ENCODE assay signal across 17 mouse cellular contexts in the genomic region with DNA sequence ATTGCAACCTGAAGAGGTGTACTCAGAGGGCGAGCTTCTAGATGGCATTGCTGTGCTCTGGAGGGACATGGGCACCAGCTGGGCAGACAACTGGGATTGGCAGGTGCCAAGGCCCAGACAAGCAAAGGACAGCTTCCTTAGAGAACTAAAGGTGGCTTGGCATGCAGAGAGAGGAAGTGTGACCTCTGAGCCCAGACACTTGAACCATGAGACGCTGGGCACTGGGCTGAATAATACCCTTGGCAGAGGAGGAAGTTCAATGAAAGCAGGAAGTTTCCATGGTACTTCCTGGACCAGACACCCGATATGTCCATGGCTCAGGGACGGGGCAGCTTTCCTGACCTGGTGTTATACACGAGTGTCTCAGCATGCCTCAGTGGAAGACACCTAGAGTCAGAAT. TPM values are rescaled to one million over a fixed set of nuclear protein-coding genes. Genes with fewer than 3 reads are reported as not detected.
A peak's percentile ranks its signal among the peaks of the same experiment; 100 is the strongest.
DNase-seq lines count a peak whose midpoint lies in the region; ATAC-seq lines count a peak whose summit lies in the region.
"Had no signal": no experiment of that assay in that cellular context is flagged by ENCODE, and none has a peak within 500 bp of the region (broad histone marks: within the 10 kb centered on the region; RNA-seq: fewer than 3 reads in every experiment).

No protein-coding gene starts in this region.

- no peak for ATAC-seq in liver, embryonic 13.5 days (ENCODE audit: low read depth)
- ATAC-seq in liver, embryonic 12.5 days: no peak
- ATAC-seq in megakaryocyte, adult 5-6 weeks (ENCODE audit: poor library complexity, severe bottlenecking): peak; percentile 53
- ATAC-seq in cerebellum, adult (ENCODE audit: insufficient number of reproducible peaks, low FRiP score, low TSS enrichment): no peak
- ATAC-seq: forebrain, postnatal 0 days; intestine, postnatal 0 days had no signal

- 27% methylated on average over 5 of the region's 5 CpGs for WGBS in liver, embryonic 13.5 days (ENCODE audit: insufficient replicate concordance)
- 30% methylated on average over 5 of the region's 5 CpGs for WGBS in liver, embryonic 12.5 days (ENCODE audit: insufficient replicate concordance)

- peaks cover 52% of the 10 kb centered on the region for H3K27me3 ChIP-seq in liver, embryonic 13.5 days
- H3K27me3 ChIP-seq in liver, embryonic 12.5 days (replicated peaks): peaks cover 73% of the 10 kb centered on the region
- H3K27me3 ChIP-seq: limb, embryonic 13.5 days had no signal

- H3K4me3 ChIP-seq in liver, embryonic 13.5 days (replicated peaks): no peak overlapping the region
- H3K4me3 ChIP-seq in liver, embryonic 12.5 days: no peak overlapping the region
- H3K4me3 ChIP-seq: hindbrain, embryonic 13.5 days; limb, embryonic 13.5 days had no signal

- peak; percentile 96 for DNase-seq in heart, adult 11 months
- no peak for DNase-seq in heart, postnatal 25 days (ENCODE audit: low spot score)
- DNase-seq in liver, embryonic 13.5 days: no peak
- peak; percentile 40 to 44 for DNase-seq in B cell, adult 2 months
- no peak for DNase-seq in left cerebral cortex, postnatal 36 days (ENCODE audit: low spot score in 2 of 2)
- DNase-seq: cerebellum, adult 9-10 months; forebrain, postnatal 0 days; gastrocnemius, postnatal 25 days; thymus, postnatal 36 days had no signal

- H3K9ac ChIP-seq in liver, embryonic 13.5 days: no peak overlapping the region
- no peak overlapping the region for H3K9ac ChIP-seq in liver, embryonic 12.5 days
- H3K9ac ChIP-seq: forebrain, postnatal 0 days; hindbrain, embryonic 13.5 days; limb, embryonic 13.5 days had no signal

- H3K4me2 ChIP-seq in liver, embryonic 13.5 days: no peak overlapping the region
- H3K4me2 ChIP-seq in liver, embryonic 12.5 days: no peak overlapping the region
- H3K4me2 ChIP-seq: hindbrain, embryonic 13.5 days; limb, embryonic 13.5 days had no signal

- H3K9me3 ChIP-seq in liver, embryonic 13.5 days (replicated peaks): no peaks in the 10 kb centered on the region
- H3K9me3 ChIP-seq in liver, embryonic 12.5 days (replicated peaks): no peaks in the 10 kb centered on the region
- H3K9me3 ChIP-seq: limb, embryonic 13.5 days had no signal

- peaks cover 47% of the 10 kb centered on the region for H3K4me1 ChIP-seq in liver, embryonic 13.5 days (replicated peaks)
- peaks cover 49% of the 10 kb centered on the region for H3K4me1 ChIP-seq in liver, embryonic 12.5 days

- intact Hi-C loops in heart, postnatal 25 days (cut with DNase I): no loop called here
- intact Hi-C loops in left cerebral cortex, postnatal 36 days (cut with DNase I): no loop called here

- no peaks in the 10 kb centered on the region for H3K36me3 ChIP-seq in liver, embryonic 13.5 days
- H3K36me3 ChIP-seq in liver, embryonic 12.5 days: no peaks in the 10 kb centered on the region
- H3K36me3 ChIP-seq: hindbrain, embryonic 13.5 days; limb, embryonic 13.5 days had no signal

- H3K27ac ChIP-seq in liver, embryonic 13.5 days: peak overlapping the region; percentile 69
- H3K27ac ChIP-seq in liver, embryonic 12.5 days: no peak overlapping the region; the same call in 1 of the 2 replicates
- H3K27ac ChIP-seq: hindbrain, embryonic 13.5 days; limb, embryonic 13.5 days; stomach, postnatal 0 days had no signal

RNA-seq across cellular contexts. Expression of gene Tgm2, which starts 28.2 kb away (rescaled TPM):
- 100 to 1,000 TPM; 238 to 253 TPM for total RNA-seq in heart, postnatal 25 days (2021)
- 63.8 and 68.2 TPM in 2 replicates for polyA plus RNA-seq in liver, embryonic 13.5 days (2015; fragmentation: Nextera tagmentation; extraction: Ambion mirVana)
- 69.4 and 69.9 TPM in 2 replicates for polyA plus RNA-seq in liver, embryonic 12.5 days (2016; fragmentation: Nextera tagmentation; extraction: Ambion mirVana)
- 0.71 and 1.0 TPM in 2 replicates for total RNA-seq in megakaryocyte, adult 5-6 weeks (2015)
- total RNA-seq in megakaryocyte, adult 5-6 weeks (2017): 2.1 and 2.6 TPM in 2 replicates
- total RNA-seq in left cerebral cortex, postnatal 36 days (2021): 10 to 100 TPM; 11.2 to 11.5 TPM

RNA-seq across cellular contexts. Expression of gene D630003M21Rik, which starts 54.6 kb away (rescaled TPM):
- 1 to 10 TPM; 6.3 to 8.0 TPM for total RNA-seq in heart, postnatal 25 days (2021)
- polyA plus RNA-seq in liver, embryonic 13.5 days (2015; fragmentation: Nextera tagmentation; extraction: Ambion mirVana): 0.31 and 0.47 TPM in 2 replicates
- polyA plus RNA-seq in liver, embryonic 12.5 days (2016; fragmentation: Nextera tagmentation; extraction: Ambion mirVana): 0.31 and 0.39 TPM in 2 replicates
- not detected in 2 replicates for total RNA-seq in megakaryocyte, adult 5-6 weeks (2015)
- not detected in 2 replicates for total RNA-seq in megakaryocyte, adult 5-6 weeks (2017)
- total RNA-seq in left cerebral cortex, postnatal 36 days (2021): 1 to 10 TPM; 3.5 TPM
- total RNA-seq: megakaryocyte-erythroid progenitor cell, adult 5-6 weeks had no signal

Comparison
In these comparisons a context has a peak if more than half of its experiments do, and no peak if none do; other contexts are left out.
1. DNase-seq: peak in heart, adult 11 months (single experiment) and B cell, adult 2 months (2 of 2); none in heart, postnatal 25 days (single experiment), liver, embryonic 13.5 days (single experiment) and left cerebral cortex, postnatal 36 days (0 of 2).
2. RNA of gene Tgm2, which starts 28.2 kb away (total RNA-seq): 238 to 253 TPM in heart, postnatal 25 days; 11.2 to 11.5 TPM in left cerebral cortex, postnatal 36 days and 0.71 to 2.6 TPM in megakaryocyte, adult 5-6 weeks; every median in the first group is over 10 times any median in the second.
3. RNA of gene D630003M21Rik, which starts 54.6 kb away (total RNA-seq): 6.3 to 8.0 TPM in heart, postnatal 25 days and 3.5 TPM in left cerebral cortex, postnatal 36 days; not detected in megakaryocyte, adult 5-6 weeks; every median in the first group is over 4 times any median in the second.